Mouse (Mus musculus): ENCODE results near the gene Pakap.

DNA sequence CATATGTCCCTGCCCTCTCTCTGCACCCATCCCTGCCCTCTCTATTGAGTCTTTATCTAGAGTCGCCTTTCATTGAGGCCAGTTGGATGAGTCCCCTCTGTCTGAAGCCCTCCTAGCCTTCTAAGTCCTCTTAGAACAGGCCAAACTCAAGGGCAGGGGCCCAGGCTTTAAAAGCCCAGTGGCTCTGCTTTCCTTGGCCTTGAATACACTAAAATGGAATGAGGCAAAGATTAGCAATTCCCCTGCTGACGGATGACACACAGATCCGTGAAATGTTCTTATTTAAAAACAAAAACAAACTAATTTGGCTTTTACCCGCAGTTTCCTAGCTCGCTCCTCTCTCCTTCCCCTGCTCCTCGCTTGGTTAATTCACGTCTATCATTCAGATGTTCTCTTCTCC is 194.4 kb downstream of the Pakap start:
- TF ChIP-seq CTCF (IDR thresholded peaks at IDR 0.05; ENCODE audit: borderline replicate concordance, control insufficient read depth, extremely low read depth, insufficient read depth, low read length, poor library complexity) (no peak), POLR2A (IDR thresholded peaks at IDR 0.05; ENCODE audit: control insufficient read depth, extremely low read depth, insufficient read depth, low read length, poor library complexity) (no peak)

Data from thymus, adult 2 months (tissue).